ENCODE assay signal across 19 mouse cellular contexts in genomic region chr10:70915096-70915495, GRCm38 (mm10).
DNase-seq lines count a peak whose midpoint lies in the region; ATAC-seq and TF ChIP-seq lines count a peak whose summit lies in the region.
"Had no signal": no experiment of that assay in that cellular context is flagged by ENCODE, and none has a peak within 500 bp of the region (broad histone marks: within the 10 kb centered on the region; RNA-seq: fewer than 3 reads in every experiment).

No protein-coding gene starts in this region.

- TF ChIP-seq CTCF in kidney, postnatal 0 days (IDR thresholded peaks at IDR 0.05; ENCODE audit: low read depth), result no peak
- TF ChIP-seq CTCF in thymus, adult 2 months (IDR thresholded peaks at IDR 0.05; ENCODE audit: borderline replicate concordance, control insufficient read depth, extremely low read depth, insufficient read depth, low read length, poor library complexity), result no peak

- H3K9me3 ChIP-seq in kidney, postnatal 0 days (replicated peaks; ENCODE audit: low read length), result peaks cover 3% of the 10 kb centered on the region
- H3K9me3 ChIP-seq: embryonic facial prominence, embryonic 15.5 days; forebrain, embryonic 15.5 days had no signal

- no peak overlapping the region for H3K9ac ChIP-seq in kidney, postnatal 0 days (ENCODE audit: low read depth, low read length)
- H3K9ac ChIP-seq: embryonic facial prominence, embryonic 15.5 days; forebrain, embryonic 15.5 days; heart, embryonic 12.5 days; hindbrain, embryonic 13.5 days had no signal

- no peak overlapping the region for H3K27ac ChIP-seq in kidney, postnatal 0 days
- no peak overlapping the region for H3K27ac ChIP-seq in thymus, adult 2 months (ENCODE audit: control insufficient read depth, insufficient read depth, low read length)
- H3K27ac ChIP-seq: embryonic facial prominence, embryonic 15.5 days; forebrain, embryonic 10.5 days; forebrain, embryonic 15.5 days; hindbrain, embryonic 13.5 days; hindbrain, postnatal 0 days had no signal

- H3K27me3 ChIP-seq in kidney, postnatal 0 days (ENCODE audit: insufficient read depth, low read length), result no peaks in the 10 kb centered on the region
- H3K27me3 ChIP-seq in thymus, adult 2 months (ENCODE audit: control insufficient read depth, insufficient read depth, low read length), result no peaks in the 10 kb centered on the region
- H3K27me3 ChIP-seq: embryonic facial prominence, embryonic 15.5 days; forebrain, embryonic 15.5 days; heart, embryonic 12.5 days; hindbrain, embryonic 13.5 days had no signal

- ATAC-seq in kidney, postnatal 0 days (replicated peaks; ENCODE audit: low FRiP score, low read depth), result 0 out of 2 replicates have a peak, but pooled peaks have one; percentile 13
- ATAC-seq: forebrain, embryonic 15.5 days; hindbrain, postnatal 0 days had no signal

- 91% methylated on average over 6 of the region's 6 CpGs for WGBS in kidney, postnatal 0 days
- 95% methylated on average over 6 of the region's 6 CpGs for WGBS in thymus, adult 2 months

- H3K4me1 ChIP-seq in kidney, postnatal 0 days (replicated peaks; ENCODE audit: insufficient read depth, low read length), result no peaks in the 10 kb centered on the region
- H3K4me1 ChIP-seq in thymus, adult 2 months (replicated peaks; ENCODE audit: control insufficient read depth, insufficient read depth, low read length), result no peaks in the 10 kb centered on the region
- H3K4me1 ChIP-seq: embryonic facial prominence, embryonic 15.5 days; forebrain, embryonic 10.5 days; forebrain, embryonic 15.5 days; heart, embryonic 12.5 days had no signal

- no peak overlapping the region for H3K4me3 ChIP-seq in kidney, postnatal 0 days (replicated peaks; ENCODE audit: low read depth, low read length)
- H3K4me3 ChIP-seq in thymus, adult 2 months (ENCODE audit: control insufficient read depth, insufficient read depth, low read length), result no peak overlapping the region
- H3K4me3 ChIP-seq: embryonic facial prominence, embryonic 15.5 days; erythroblast, embryonic 14.5 days; forebrain, embryonic 10.5 days; forebrain, embryonic 15.5 days; heart, embryonic 12.5 days; hindbrain, embryonic 13.5 days had no signal

- H3K4me2 ChIP-seq in kidney, postnatal 0 days (ENCODE audit: low read length), result no peak overlapping the region
- H3K4me2 ChIP-seq: embryonic facial prominence, embryonic 15.5 days; forebrain, embryonic 15.5 days; heart, embryonic 12.5 days; hindbrain, embryonic 13.5 days had no signal

- 0 out of 2 replicates have a peak, but pooled peaks cover 2% of the 10 kb centered on the region for H3K36me3 ChIP-seq in kidney, postnatal 0 days (ENCODE audit: insufficient read depth, low read length)
- no peaks in the 10 kb centered on the region for H3K36me3 ChIP-seq in thymus, adult 2 months (ENCODE audit: control insufficient read depth, insufficient read depth, low read length)
- H3K36me3 ChIP-seq: embryonic facial prominence, embryonic 15.5 days; forebrain, embryonic 10.5 days; forebrain, embryonic 15.5 days; heart, embryonic 12.5 days; hindbrain, embryonic 13.5 days had no signal

- no peak for DNase-seq in kidney, postnatal 0 days (ENCODE audit: low spot score)
- DNase-seq in kidney, adult 18-20 months, result no peak
- DNase-seq in thymus, adult 2 months, result peak; percentile 13
- peak; percentile 4 to 40 for DNase-seq in thymus, postnatal 36 days
- DNase-seq in lung, postnatal 14 days, result no peak
- no peak for DNase-seq in testis, postnatal 10 days (ENCODE audit: low spot score)
- DNase-seq: adrenal gland, adult 8-10 months; adrenal gland, postnatal 36 days; cerebellum, adult 2 months; cerebellum, postnatal 14 days; embryo, embryonic 11 days; gastrocnemius, postnatal 14 days had no signal

- no peak for TF ChIP-seq POLR2A in thymus, adult 2 months (IDR thresholded peaks at IDR 0.05; ENCODE audit: control insufficient read depth, extremely low read depth, insufficient read depth, low read length, poor library complexity)

Comparison
In these comparisons a context has a peak if more than half of its experiments do, and no peak if none do; other contexts are left out.
1. DNase-seq: peak in thymus, adult 2 months (single experiment) and thymus, postnatal 36 days (2 of 2); none in kidney, postnatal 0 days (single experiment), kidney, adult 18-20 months (single experiment), lung, postnatal 14 days (single experiment) and testis, postnatal 10 days (single experiment).